Mouse (Mus musculus) forebrain, embryonic 12.5 days (tissue): ENCODE results near the gene Tmcc2. TPM values are rescaled to one million over a fixed set of nuclear protein-coding genes. Genes with fewer than 3 reads are reported as not detected.
A peak's percentile ranks its signal among the peaks of the same experiment; 100 is the strongest.

ENCODE experiments used
- ATAC-seq: fragments of 200-750 bp; cut with Nextera tagmentation; 2 replicates; pipeline ENCODE4 v1.8.0; 2017; ENCODE audit warnings: moderate TSS enrichment; ENCODE audit not compliant: low FRiP score
- H3K27ac ChIP-seq: fragments of 300-500 bp; sonication (generic); 2 replicates; pipeline ENCODE4 v1.5.1; 2016; ENCODE audit warnings: mild to moderate bottlenecking
- H3K27me3 ChIP-seq: fragments of 300-500 bp; sonication (generic); 2 replicates; pipeline ENCODE4 v1.6.1; 2016; ENCODE audit warnings: mild to moderate bottlenecking
- H3K36me3 ChIP-seq: fragments of 300-500 bp; sonication (generic); replicated peaks from 2 replicates; pipeline ENCODE4 v1.6.1; 2016; ENCODE audit warnings: mild to moderate bottlenecking
- H3K4me1 ChIP-seq: fragments of 300-500 bp; sonication (generic); 2 replicates; pipeline ENCODE4 v1.6.1; 2016
- H3K4me2 ChIP-seq: fragments of 300-500 bp; sonication (generic); 2 replicates; pipeline ENCODE4 v1.6.1; 2016; ENCODE audit warnings: mild to moderate bottlenecking, moderate library complexity
- H3K4me3 ChIP-seq: fragments of 300-500 bp; sonication (generic); replicated peaks from 2 replicates; pipeline ENCODE4 v1.5.1; 2016; ENCODE audit warnings: mild to moderate bottlenecking
- H3K9ac ChIP-seq: fragments of 300-500 bp; sonication (generic); 2 replicates; pipeline ENCODE4 v1.6.1; 2016; ENCODE audit warnings: mild to moderate bottlenecking
- H3K9me3 ChIP-seq: fragments of 300-500 bp; sonication (generic); 2 replicates; pipeline ENCODE4 v1.6.1; 2016
- WGBS: fragments of 180-500 bp; shearing (Covaris S2); methylation state at CpG from one replicate; pipeline ENCODE4 v1.1.7; 2016; 5-methylcytosine and 5-hydroxymethylcytosine counted together
- polyA plus RNA-seq: library from polyadenylated mRNA; unstranded; fragments of >200 nt; fragmentation: Nextera tagmentation; extraction: Ambion mirVana; gene quantifications from 2 replicates; pipeline ENCODE4 v1.2.1, GENCODE M21; 2016

Tmcc2 gene
- polyA plus RNA-seq, 1 experiment from 2014 or later, result 26.9 TPM

DNA sequence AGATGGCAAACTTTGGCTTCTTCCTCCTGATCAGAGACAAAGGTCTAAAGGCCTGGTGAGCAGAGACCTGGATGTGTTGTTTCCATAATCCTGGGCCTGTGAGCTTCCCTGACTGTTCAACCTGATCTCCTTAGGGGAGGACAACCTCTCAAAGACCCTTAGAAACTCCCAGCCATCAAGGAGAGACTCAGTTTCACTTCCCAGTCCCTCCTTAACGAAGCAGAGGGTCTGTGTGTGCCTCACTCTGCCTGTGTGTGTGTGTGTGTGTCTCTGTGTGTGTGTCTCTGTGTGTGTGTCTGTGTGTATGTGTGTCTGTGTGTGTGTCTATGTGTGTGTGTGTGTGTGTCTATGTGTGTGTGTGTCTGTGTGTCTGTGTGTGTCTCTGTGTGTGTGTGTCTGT, 47.4 kb downstream of the Tmcc2 start:
- no peak overlapping the region for H3K27ac ChIP-seq
- ATAC-seq, result no peak
- H3K4me1 ChIP-seq, result no peaks in the 10 kb centered on the region

DNA sequence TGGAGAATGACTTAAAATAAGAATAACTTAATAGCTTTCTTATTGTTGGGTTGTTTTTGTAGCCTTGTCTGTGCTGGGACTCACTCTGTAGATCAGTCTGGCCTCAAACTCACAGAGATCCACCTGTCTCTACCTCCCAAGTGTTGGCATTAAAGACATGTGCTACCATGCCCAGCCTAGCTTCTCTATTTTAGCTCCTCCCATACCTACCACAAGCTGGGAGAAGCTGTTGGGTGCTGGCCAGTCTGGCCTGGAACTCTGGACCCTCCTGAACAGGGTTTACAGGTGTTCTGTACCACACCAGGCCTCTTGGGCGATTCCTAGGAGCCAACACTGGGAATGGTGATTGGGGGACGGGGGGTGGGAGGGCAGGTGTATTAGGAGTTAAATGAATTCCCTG, 47.9 kb downstream of the Tmcc2 start:
- Histone ChIP-seq H3K4me3 (no peak overlapping the region), H3K27ac (no peak overlapping the region), H3K4me1 (peaks cover 2% of the 10 kb centered on the region), H3K27me3 (no peaks in the 10 kb centered on the region), H3K36me3 (no peaks in the 10 kb centered on the region), H3K9ac (no peak overlapping the region), H3K9me3 (no peaks in the 10 kb centered on the region), H3K4me2 (no peak overlapping the region)
- no peak for ATAC-seq
- 86% methylated on average over 2 of the region's 2 CpGs for WGBS

More for the DNA sequence above, 47.4 kb downstream of the Tmcc2 start:
- H3K9ac ChIP-seq, result no peak overlapping the region
- WGBS, result 84% methylated on average over 1 of the region's 1 CpGs
- H3K9me3 ChIP-seq, result no peaks in the 10 kb centered on the region
- no peaks in the 10 kb centered on the region for H3K27me3 ChIP-seq
- H3K36me3 ChIP-seq, result no peaks in the 10 kb centered on the region
- no peak overlapping the region for H3K4me2 ChIP-seq
- H3K4me3 ChIP-seq, result no peak overlapping the region

- ATAC-seq, result no peak
- 70% methylated on average over 3 of the region's 3 CpGs for WGBS
- H3K9ac ChIP-seq, result no peak overlapping the region
Observed at GRCm38 (mm10) chr1:132342518-132342917, 48.6 kb downstream of the Tmcc2 start.

DNA sequence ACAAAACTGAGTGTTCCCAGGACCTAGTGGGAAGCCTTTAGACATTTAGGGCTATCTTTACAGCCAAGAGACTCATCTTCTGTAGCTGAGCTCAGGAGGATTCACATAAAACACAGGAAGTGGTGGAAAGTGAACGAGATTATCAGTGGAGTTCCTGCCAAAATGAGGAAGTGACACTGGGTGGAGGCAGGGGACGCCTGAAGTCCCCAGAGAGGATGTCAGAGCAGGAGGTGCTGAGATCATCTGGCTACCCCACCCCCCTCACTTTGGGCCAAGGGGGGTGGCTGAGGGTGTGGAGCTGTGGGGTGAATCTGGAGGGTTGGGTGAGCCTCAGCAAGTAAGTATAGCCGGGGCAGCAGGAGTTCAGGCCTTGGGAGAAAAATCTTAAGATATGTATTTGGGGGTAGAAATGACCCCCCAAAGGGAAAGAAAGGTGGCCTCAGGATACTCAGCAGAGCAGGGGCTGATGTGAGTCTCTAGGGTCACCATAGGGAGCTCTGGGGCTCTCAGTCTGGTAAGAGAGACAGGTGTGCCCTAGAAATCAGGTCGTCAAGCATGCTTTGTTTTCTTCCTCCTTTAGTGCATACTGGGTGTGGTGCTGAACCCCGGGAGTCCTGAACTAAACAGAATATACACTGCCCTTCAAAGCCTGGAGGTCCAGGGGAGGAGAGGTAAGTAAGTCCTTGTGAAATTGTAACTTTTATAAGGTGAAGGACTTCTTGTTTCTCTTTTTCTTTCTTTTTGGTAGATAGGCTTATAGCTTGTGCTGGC, 49.2 kb downstream of the Tmcc2 start:
- Histone ChIP-seq H3K9me3 (no peaks in the 10 kb centered on the region), H3K9ac (no peak overlapping the region), H3K4me3 (no peak overlapping the region), H3K4me1 (peaks cover 14% of the 10 kb centered on the region), H3K27me3 (no peaks in the 10 kb centered on the region), H3K36me3 (no peaks in the 10 kb centered on the region), H3K27ac (no peak overlapping the region), H3K4me2 (no peak overlapping the region)
- whole genome bisulfite sequencing, result 58% methylated on average over 5 of the region's 5 CpGs
- no peak for ATAC-seq

More at GRCm38 (mm10) chr1:132342518-132342917, 48.6 kb downstream of the Tmcc2 start:
- H3K27ac ChIP-seq, result no peak overlapping the region
- H3K9me3 ChIP-seq, result no peaks in the 10 kb centered on the region
- no peaks in the 10 kb centered on the region for H3K36me3 ChIP-seq
- H3K4me2 ChIP-seq, result no peak overlapping the region
- H3K27me3 ChIP-seq, result no peaks in the 10 kb centered on the region
- no peak overlapping the region for H3K4me3 ChIP-seq
- H3K4me1 ChIP-seq, result peaks cover 8% of the 10 kb centered on the region

DNA sequence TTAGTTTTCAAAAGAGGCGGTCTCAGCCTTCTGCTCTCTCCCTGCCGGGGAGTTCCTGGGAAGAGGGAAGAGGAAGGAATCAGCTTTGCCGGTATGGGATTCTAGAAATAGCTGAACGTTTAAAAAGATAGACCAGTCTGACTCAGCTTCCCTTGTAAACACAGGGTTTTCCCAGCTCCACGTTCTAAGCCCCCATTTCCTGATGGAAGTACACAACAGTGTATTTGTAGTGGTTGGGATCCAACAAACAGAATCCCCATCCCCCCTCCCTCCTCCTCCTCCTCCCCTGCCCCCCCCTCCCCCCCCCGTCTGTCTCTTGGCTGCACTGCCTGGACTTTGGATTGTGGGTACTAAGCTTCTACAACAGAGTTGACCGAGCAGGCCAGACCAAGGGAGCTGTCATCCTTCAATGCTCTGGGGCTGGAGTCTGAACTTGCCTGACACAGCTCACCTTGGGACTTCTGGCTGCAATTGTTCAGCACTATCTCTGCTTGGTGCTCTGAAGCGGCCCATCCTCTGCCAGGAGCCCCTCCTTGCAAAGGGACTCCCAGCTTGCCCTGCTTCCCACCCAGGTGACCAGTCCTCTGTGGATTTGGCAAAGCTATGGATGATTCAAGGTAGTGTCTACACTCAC, 52.9 kb downstream of the Tmcc2 start:
- H3K9me3 ChIP-seq, result no peaks in the 10 kb centered on the region
- no peak overlapping the region for H3K4me3 ChIP-seq
- H3K36me3 ChIP-seq, result no peaks in the 10 kb centered on the region
- no peak for ATAC-seq
- no peaks in the 10 kb centered on the region for H3K27me3 ChIP-seq
- 49% methylated on average over 8 of the region's 8 CpGs for WGBS
- no peak overlapping the region for H3K27ac ChIP-seq
- H3K4me1 ChIP-seq, result peaks cover 51% of the 10 kb centered on the region
- no peak overlapping the region for H3K9ac ChIP-seq
- no peak overlapping the region for H3K4me2 ChIP-seq

DNA sequence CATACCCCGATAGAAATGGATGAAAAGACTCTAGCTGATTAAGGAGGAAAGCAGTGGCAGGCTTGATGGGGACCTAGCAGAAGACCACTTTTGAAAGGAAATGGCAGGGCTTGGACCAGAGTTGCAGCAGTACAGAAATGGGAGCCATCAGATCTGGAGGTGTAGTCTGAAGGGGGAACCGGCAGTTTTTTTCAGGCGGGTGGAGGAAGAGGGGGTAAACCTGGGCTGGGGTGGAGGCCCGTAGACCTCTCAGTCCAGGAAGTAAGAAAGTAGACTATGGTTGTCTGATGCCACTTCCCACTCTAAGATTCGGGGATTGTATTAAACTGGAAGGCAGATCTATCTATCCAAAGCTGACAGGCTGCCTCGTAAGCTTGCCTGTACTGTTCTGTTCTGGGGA, 54.2 kb downstream of the Tmcc2 start:
- no peak overlapping the region for H3K4me3 ChIP-seq

GRCm38 (mm10) chr1:132335378-132335965, 55.6 kb downstream of the Tmcc2 start:
- peak overlapping the region; percentile 93 for H3K27ac ChIP-seq
- 21% methylated on average over 12 of the region's 12 CpGs for WGBS
- peaks cover 78% of the 10 kb centered on the region for H3K4me1 ChIP-seq

More for the DNA sequence above, 54.2 kb downstream of the Tmcc2 start:
- no peak overlapping the region for H3K4me2 ChIP-seq
- H3K27me3 ChIP-seq, result no peaks in the 10 kb centered on the region
- no peak for ATAC-seq
- H3K36me3 ChIP-seq, result peaks cover 8% of the 10 kb centered on the region
- no peak overlapping the region for H3K27ac ChIP-seq
- 70% methylated on average over 5 of the region's 6 CpGs for WGBS
- no peaks in the 10 kb centered on the region for H3K9me3 ChIP-seq
- H3K9ac ChIP-seq, result no peak overlapping the region
- H3K4me1 ChIP-seq, result peaks cover 64% of the 10 kb centered on the region

GRCm38 (mm10) chr1:132334178-132334801, 56.8 kb downstream of the Tmcc2 start:
- Histone ChIP-seq H3K9me3 (no peaks in the 10 kb centered on the region), H3K4me2 (peak overlapping the region; percentile 3; the same call in 1 of the 2 replicates), H3K27ac (peak overlapping the region; percentile 93), H3K4me1 (peaks cover 89% of the 10 kb centered on the region), H3K4me3 (no peak overlapping the region), H3K36me3 (peaks cover 34% of the 10 kb centered on the region), H3K9ac (peak overlapping the region; percentile 36; the same call in 1 of the 2 replicates), H3K27me3 (no peaks in the 10 kb centered on the region)
- ATAC-seq, result no peak; the same call in 1 of the 2 replicates
- WGBS, result 10% methylated on average over 6 of the region's 6 CpGs

More at GRCm38 (mm10) chr1:132335378-132335965, 55.6 kb downstream of the Tmcc2 start:
- Histone ChIP-seq H3K4me3 (no peak overlapping the region), H3K4me2 (no peak overlapping the region), H3K27me3 (no peaks in the 10 kb centered on the region), H3K9ac (no peak overlapping the region), H3K36me3 (peaks cover 23% of the 10 kb centered on the region), H3K9me3 (no peaks in the 10 kb centered on the region)
- no peak for ATAC-seq

DNA sequence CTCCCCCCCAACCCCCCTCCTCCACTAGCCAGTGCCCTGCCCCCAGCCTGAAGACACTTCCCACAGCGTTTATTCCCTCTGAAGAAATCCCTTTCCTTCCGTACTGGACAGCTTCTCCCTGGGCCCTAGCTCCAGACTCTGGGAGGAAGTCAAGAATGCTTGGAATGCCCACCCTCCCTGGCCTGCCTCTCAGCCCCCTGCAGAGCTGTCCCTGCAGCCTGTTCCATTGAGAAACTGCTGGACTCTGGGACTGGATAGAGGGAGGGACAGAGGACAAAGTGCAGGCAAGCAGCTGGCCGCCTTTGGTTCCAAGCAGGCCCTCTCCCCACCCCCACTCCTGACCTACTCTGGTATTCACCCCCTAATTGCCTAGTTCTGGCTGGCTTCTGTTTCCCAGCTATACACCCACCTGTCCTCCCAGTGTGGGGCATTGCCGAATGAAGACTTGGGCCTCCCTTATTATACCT, 57.4 kb downstream of the Tmcc2 start:
- peaks cover 92% of the 10 kb centered on the region for H3K4me1 ChIP-seq
- H3K4me3 ChIP-seq, result no peak overlapping the region
- H3K4me2 ChIP-seq, result peak overlapping the region; percentile 3; the same call in 1 of the 2 replicates
- peak overlapping the region; percentile 93 for H3K27ac ChIP-seq
- WGBS, result 0% methylated on average over 4 of the region's 4 CpGs
- no peaks in the 10 kb centered on the region for H3K9me3 ChIP-seq
- H3K27me3 ChIP-seq, result no peaks in the 10 kb centered on the region
- peak; percentile 81 for ATAC-seq
- peaks cover 37% of the 10 kb centered on the region for H3K36me3 ChIP-seq
- H3K9ac ChIP-seq, result peak overlapping the region; percentile 36; the same call in 1 of the 2 replicates

DNA sequence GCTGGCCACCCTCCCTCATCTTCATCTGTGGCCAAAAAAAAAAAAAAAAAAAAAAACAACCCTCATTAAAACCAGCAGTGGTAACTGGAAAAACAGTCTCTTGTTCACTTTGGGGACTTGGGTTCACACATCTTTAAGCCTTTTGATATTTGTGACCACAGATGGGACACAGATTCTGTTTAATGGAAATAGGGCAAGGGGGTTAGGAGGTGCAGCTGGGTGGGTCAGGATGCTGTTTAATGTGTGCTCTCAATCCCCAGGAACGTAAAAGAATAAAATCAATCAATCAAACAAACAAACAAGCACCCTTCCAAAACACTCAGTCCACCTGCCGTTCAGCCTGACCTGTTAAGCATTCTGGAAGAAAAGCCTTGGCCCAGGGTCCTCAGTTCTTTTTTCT, 57.9 kb downstream of the Tmcc2 start:
- 2% methylated on average over 2 of the region's 2 CpGs for WGBS
- peak overlapping the region; percentile 36; the same call in 1 of the 2 replicates for H3K9ac ChIP-seq
- peak overlapping the region; percentile 93 for H3K27ac ChIP-seq
- 0 out of 2 replicates have a peak, but pooled peaks have one; percentile 0 for ATAC-seq
- no peaks in the 10 kb centered on the region for H3K27me3 ChIP-seq
- H3K9me3 ChIP-seq, result no peaks in the 10 kb centered on the region
- peaks cover 95% of the 10 kb centered on the region for H3K4me1 ChIP-seq
- peaks cover 42% of the 10 kb centered on the region for H3K36me3 ChIP-seq
- H3K4me2 ChIP-seq, result 0 out of 2 replicates have a peak overlapping the region, but pooled peaks have one; percentile 3
- H3K4me3 ChIP-seq, result no peak overlapping the region

DNA sequence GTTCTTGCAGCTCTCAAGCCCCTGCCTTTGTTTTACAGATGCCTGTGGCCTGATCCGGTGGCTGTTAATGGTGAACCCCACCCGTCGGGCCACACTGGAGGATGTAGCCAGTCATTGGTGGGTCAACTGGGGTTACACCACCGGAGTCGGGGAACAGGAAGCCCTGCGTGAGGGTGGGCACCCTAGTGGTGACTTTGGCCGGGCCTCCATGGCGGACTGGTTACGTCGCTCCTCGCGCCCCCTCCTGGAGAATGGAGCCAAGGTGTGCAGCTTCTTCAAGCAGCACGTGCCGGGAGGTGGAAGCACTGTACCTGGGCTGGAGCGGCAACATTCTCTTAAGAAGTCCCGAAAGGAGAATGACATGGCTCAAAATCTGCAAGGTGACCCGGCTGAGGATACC, 59.8 kb downstream of the Tmcc2 start:
- no peak overlapping the region for H3K4me3 ChIP-seq
- no peak overlapping the region for H3K9ac ChIP-seq
- H3K9me3 ChIP-seq, result no peaks in the 10 kb centered on the region
- H3K36me3 ChIP-seq, result peaks cover 61% of the 10 kb centered on the region
- no peak for ATAC-seq
- 88% methylated on average over 17 of the region's 17 CpGs for WGBS
- peaks cover 96% of the 10 kb centered on the region for H3K4me1 ChIP-seq
- no peak overlapping the region for H3K4me2 ChIP-seq
- no peaks in the 10 kb centered on the region for H3K27me3 ChIP-seq
- peak overlapping the region; percentile 93 for H3K27ac ChIP-seq

DNA sequence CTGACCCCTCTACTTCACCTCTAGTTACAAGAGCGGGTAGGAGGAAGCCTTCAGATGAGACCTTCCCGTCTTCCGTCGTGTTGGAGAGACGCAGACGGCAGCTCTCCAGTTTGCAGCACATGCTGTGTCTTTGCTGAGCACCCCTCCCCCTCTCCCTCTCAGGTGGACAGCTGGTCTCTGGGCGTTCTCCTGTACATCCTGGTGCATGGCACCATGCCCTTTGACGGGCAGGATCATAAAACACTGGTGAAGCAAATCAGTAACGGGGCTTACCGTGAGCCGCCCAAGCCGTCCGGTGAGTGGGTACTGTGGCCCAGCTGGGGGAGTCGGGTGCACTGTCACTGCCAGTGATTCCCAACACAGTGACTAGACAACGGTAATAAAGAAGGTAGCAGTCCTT, 60.7 kb downstream of the Tmcc2 start:
- WGBS, result 77% methylated on average over 15 of the region's 15 CpGs
- Histone ChIP-seq H3K9me3 (no peaks in the 10 kb centered on the region), H3K4me2 (no peak overlapping the region), H3K27me3 (no peaks in the 10 kb centered on the region), H3K27ac (peak overlapping the region; percentile 93), H3K36me3 (peaks cover 70% of the 10 kb centered on the region), H3K4me3 (no peak overlapping the region), H3K9ac (0 out of 2 replicates have a peak overlapping the region, but pooled peaks have one; percentile 3), H3K4me1 (peaks cover 96% of the 10 kb centered on the region)
- ATAC-seq, result no peak
